Mouse (Mus musculus) intestine, postnatal 0 days (tissue): ENCODE measurements around the gene Mettl6. TPM values are rescaled to one million over a fixed set of nuclear protein-coding genes. Genes with fewer than 3 reads are reported as not detected.
A peak's percentile ranks its signal among the peaks of the same experiment; 100 is the strongest.

ENCODE experiments used
- ATAC-seq: fragments of 200-750 bp; cut with Nextera tagmentation; 2 replicates; pipeline ENCODE4 v1.8.0; 2017; ENCODE audit warnings: mild to moderate bottlenecking, moderate TSS enrichment, moderate library complexity
- H3K27ac ChIP-seq: fragments of 300-500 bp; sonication (generic); 2 replicates; pipeline ENCODE4 v1.5.1; 2014; ENCODE audit warnings: mild to moderate bottlenecking, low read depth, low read length, moderate library complexity
- H3K27me3 ChIP-seq: fragments of 300-500 bp; sonication (generic); replicated peaks from 2 replicates; pipeline ENCODE4 v1.6.1; 2014; ENCODE audit warnings: low read length, mixed read lengths; ENCODE audit not compliant: control insufficient read depth, insufficient read depth
- H3K36me3 ChIP-seq: fragments of 300-500 bp; sonication (generic); 2 replicates; pipeline ENCODE4 v1.6.1; 2014; ENCODE audit warnings: mild to moderate bottlenecking, moderate library complexity; ENCODE audit not compliant: control insufficient read depth, insufficient read depth
- H3K4me1 ChIP-seq: fragments of 300-500 bp; sonication (generic); replicated peaks from 2 replicates; pipeline ENCODE4 v1.6.1; 2014; ENCODE audit warnings: antibody characterized with exemption, low read length, mixed read lengths; ENCODE audit not compliant: control insufficient read depth, insufficient read depth
- H3K4me2 ChIP-seq: fragments of 300-500 bp; sonication (generic); replicated peaks from 2 replicates; pipeline ENCODE4 v1.6.1; 2014; ENCODE audit warnings: low read depth, mild to moderate bottlenecking, moderate library complexity
- H3K4me3 ChIP-seq: fragments of 300-500 bp; sonication (generic); 2 replicates; pipeline ENCODE4 v1.5.1; 2014; ENCODE audit warnings: low read depth, low read length
- H3K9ac ChIP-seq: fragments of 300-500 bp; sonication (generic); 2 replicates; pipeline ENCODE4 v1.6.1; 2014; ENCODE audit warnings: mild to moderate bottlenecking, low read depth, low read length
- H3K9me3 ChIP-seq: fragments of 300-500 bp; sonication (generic); 2 replicates; pipeline ENCODE4 v1.6.1; 2016; ENCODE audit warnings: mixed run types; ENCODE audit not compliant: control insufficient read depth
- CTCF ChIP-seq: sonication (generic); IDR thresholded peaks from 2 replicates; pipeline ENCODE4 v1.5.1; 2016; ENCODE audit warnings: low read depth, mild to moderate bottlenecking, control low read depth, antibody characterized with exemption, moderate library complexity
- WGBS: fragments of 180-500 bp; shearing (Covaris S2); extraction: QIAGEN DNeasy Blood & Tissue Kit; methylation state at CpG from one replicate; pipeline ENCODE4 v1.1.7; 2014; 5-methylcytosine and 5-hydroxymethylcytosine counted together
- polyA plus RNA-seq: library from polyadenylated mRNA; unstranded; fragments of >200 nt; fragmentation: Nextera tagmentation; extraction: Ambion mirVana; gene quantifications from 2 replicates; pipeline ENCODE4 v1.2.1, GENCODE M21; 2015

Mettl6 gene
- polyA plus RNA-seq, 1 experiment from 2014 or later = 28.2 TPM

- WGBS = 95% methylated on average over 6 of the region's 6 CpGs
- TF ChIP-seq CTCF = no peak
- Histone ChIP-seq H3K9me3 (no peaks in the 10 kb centered on the region), H3K27me3 (no peaks in the 10 kb centered on the region), H3K4me1 (no peaks in the 10 kb centered on the region), H3K4me3 (no peak overlapping the region), H3K36me3 (peaks cover 74% of the 10 kb centered on the region), H3K4me2 (no peak overlapping the region), H3K27ac (no peak overlapping the region), H3K9ac (no peak overlapping the region)
- no peak for ATAC-seq
Observed at GRCm38 (mm10) chr14:31506456-31506855, 11.6 kb upstream of the Mettl6 start.

DNA sequence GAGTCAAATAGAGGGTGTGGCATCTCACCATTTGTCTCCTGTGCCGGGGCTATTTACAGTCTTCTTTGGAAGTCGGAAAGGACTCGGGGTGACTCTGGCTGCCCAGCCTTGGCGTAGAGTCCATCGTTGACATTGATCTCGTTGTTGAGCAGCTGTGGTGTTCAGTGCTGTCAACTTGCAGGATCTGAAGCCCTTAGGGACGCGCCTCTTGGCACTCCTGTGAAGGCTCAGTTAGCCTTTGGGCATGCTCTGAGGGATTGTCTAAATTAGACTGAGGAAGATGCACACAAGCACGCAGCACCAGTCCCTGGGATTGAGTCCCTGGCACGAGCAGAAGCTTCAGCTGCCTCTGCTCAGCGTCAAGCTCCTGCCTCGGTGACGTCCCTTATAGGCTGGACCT lies 8.6 kb upstream of the Mettl6 start:
- no peak for TF ChIP-seq CTCF
- H3K9ac ChIP-seq = no peak overlapping the region
- no peak for ATAC-seq

GRCm38 (mm10) chr14:31499526-31499925 lies 4.7 kb upstream of the Mettl6 start:
- no peak overlapping the region for H3K4me2 ChIP-seq
- H3K4me1 ChIP-seq = peaks cover 9% of the 10 kb centered on the region; the same call in 1 of the 2 replicates
- WGBS = 91% methylated on average over 1 of the region's 1 CpGs
- H3K4me3 ChIP-seq = no peak overlapping the region
- no peak for ATAC-seq
- no peak overlapping the region for H3K27ac ChIP-seq
- H3K9ac ChIP-seq = no peak overlapping the region
- TF ChIP-seq CTCF = no peak
- peaks cover 44% of the 10 kb centered on the region for H3K36me3 ChIP-seq
- H3K27me3 ChIP-seq = no peaks in the 10 kb centered on the region
- no peaks in the 10 kb centered on the region for H3K9me3 ChIP-seq

More for the DNA sequence above, 8.6 kb upstream of the Mettl6 start:
- no peaks in the 10 kb centered on the region for H3K4me1 ChIP-seq
- H3K27me3 ChIP-seq = no peaks in the 10 kb centered on the region
- no peak overlapping the region for H3K4me3 ChIP-seq
- H3K4me2 ChIP-seq = no peak overlapping the region
- H3K36me3 ChIP-seq = peaks cover 78% of the 10 kb centered on the region
- 84% methylated on average over 13 of the region's 13 CpGs for WGBS
- H3K27ac ChIP-seq = no peak overlapping the region
- H3K9me3 ChIP-seq = no peaks in the 10 kb centered on the region

GRCm38 (mm10) chr14:31496241-31496646 lies 1.4 kb upstream of the Mettl6 start:
- Histone ChIP-seq H3K9ac (peak overlapping the region; percentile 91; the same call in 1 of the 2 replicates), H3K9me3 (no peaks in the 10 kb centered on the region), H3K27me3 (no peaks in the 10 kb centered on the region), H3K36me3 (peaks cover 28% of the 10 kb centered on the region), H3K4me2 (peak overlapping the region; percentile 76), H3K27ac (peak overlapping the region; percentile 50; the same call in 1 of the 2 replicates), H3K4me1 (peaks cover 12% of the 10 kb centered on the region; the same call in 1 of the 2 replicates), H3K4me3 (peak overlapping the region; percentile 86)
- WGBS = 17% methylated on average over 7 of the region's 7 CpGs
- TF ChIP-seq CTCF = no peak
- peak; percentile 60 for ATAC-seq

- Histone ChIP-seq H3K9me3 (no peaks in the 10 kb centered on the region), H3K4me2 (peak overlapping the region; percentile 76), H3K4me3 (peak overlapping the region; percentile 86), H3K36me3 (peaks cover 28% of the 10 kb centered on the region), H3K27ac (peak overlapping the region; percentile 86), H3K9ac (peak overlapping the region; percentile 91), H3K4me1 (peaks cover 12% of the 10 kb centered on the region; the same call in 1 of the 2 replicates), H3K27me3 (no peaks in the 10 kb centered on the region)
- no peak for TF ChIP-seq CTCF
- ATAC-seq = no peak
- 2% methylated on average over 8 of the region's 8 CpGs for WGBS
Observed at GRCm38 (mm10) chr14:31495538-31495937, 698 bp upstream of the Mettl6 start.

DNA sequence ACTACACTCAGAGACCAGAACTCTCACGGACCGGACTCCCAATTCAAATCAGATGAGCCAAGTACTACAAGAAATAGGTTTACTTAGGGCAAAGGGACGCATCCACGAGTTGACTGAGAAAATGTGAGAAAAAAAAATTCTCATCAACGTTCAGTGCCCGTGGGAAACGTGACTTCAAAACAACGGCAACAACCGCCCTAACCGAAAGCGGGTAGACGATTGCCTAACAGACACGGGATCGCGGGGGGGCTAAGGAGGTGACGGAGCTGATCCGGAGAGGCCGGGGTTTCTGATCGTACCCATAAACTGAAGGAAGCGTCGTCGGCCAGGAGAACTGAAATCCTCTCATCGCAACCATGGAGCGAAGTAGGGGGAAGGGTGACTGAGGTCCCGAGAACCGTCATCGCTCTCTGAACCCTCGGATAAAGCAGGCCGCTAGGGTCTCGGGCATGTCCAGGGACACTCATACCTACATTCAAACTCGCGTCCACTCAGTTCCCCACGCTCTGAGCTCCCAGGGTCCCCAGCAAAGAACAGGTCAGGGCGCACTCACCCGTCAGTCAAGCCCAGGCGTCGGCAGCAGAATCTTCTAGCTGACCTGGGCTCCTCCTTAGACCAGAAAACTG lies 378 bp downstream of the Mettl6 start, which contains the start of gene Eaf1:
TSS of gene Eaf1 (plus strand) at position 51 of the 626 bp plus-strand sequence.
- peaks cover 12% of the 10 kb centered on the region; the same call in 1 of the 2 replicates for H3K4me1 ChIP-seq
- H3K4me2 ChIP-seq = peak within 1 kb of the TSS; percentile 76
- peaks cover 26% of the 10 kb centered on the region for H3K36me3 ChIP-seq
- H3K27me3 ChIP-seq = no peaks in the 10 kb centered on the region
- no peaks in the 10 kb centered on the region for H3K9me3 ChIP-seq
- peak; percentile 48 for ATAC-seq
- under 1% methylated on average over 37 of the region's 37 CpGs for WGBS
- peak within 1 kb of the TSS; percentile 86 for H3K4me3 ChIP-seq
- peak within 1 kb of the TSS; percentile 91 for H3K9ac ChIP-seq
- TF ChIP-seq CTCF = no peak
- H3K27ac ChIP-seq = peak within 1 kb of the TSS; percentile 86
